Mouse (Mus musculus) cerebellum, adult 9-10 months (tissue): Measurements from ENCODE around the gene Meltf.
A peak's percentile ranks its signal among the peaks of the same experiment; 100 is the strongest.
"Not testable (repeated sequence)": the region's sequence is repeated elsewhere in the genome, so short reads cannot be mapped to it uniquely, and the experiment has no call there.

Experiments used
- DNase-seq: peaks from one replicate; pipeline ENCODE4 v3.0.0; 2022

The Meltf gene

GRCm38 (mm10) chr16:31935091-31935979, 56.7 kb downstream of the Meltf start:
- DNase-seq, result peak; percentile 50

DNA sequence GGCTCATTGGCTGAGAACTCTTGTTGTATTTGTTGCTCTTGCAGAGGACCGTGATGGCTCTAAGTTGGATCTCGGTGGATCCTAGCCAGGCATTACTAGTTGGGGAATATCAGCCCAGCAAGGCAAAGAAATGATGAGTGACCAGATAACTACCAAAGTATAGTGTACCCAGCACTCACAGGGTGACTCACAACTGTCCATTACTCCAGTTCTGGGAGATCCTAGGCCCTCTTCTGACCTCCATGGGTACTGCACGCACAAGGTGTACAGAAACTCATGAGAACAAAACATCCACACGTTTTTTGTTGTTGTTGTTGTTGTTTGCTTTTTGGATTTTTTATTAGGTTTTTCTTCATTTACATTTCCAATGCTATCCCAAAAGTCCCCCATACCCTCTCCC, 58.0 kb downstream of the Meltf start:
- DNase-seq, result peak; percentile 36

DNA sequence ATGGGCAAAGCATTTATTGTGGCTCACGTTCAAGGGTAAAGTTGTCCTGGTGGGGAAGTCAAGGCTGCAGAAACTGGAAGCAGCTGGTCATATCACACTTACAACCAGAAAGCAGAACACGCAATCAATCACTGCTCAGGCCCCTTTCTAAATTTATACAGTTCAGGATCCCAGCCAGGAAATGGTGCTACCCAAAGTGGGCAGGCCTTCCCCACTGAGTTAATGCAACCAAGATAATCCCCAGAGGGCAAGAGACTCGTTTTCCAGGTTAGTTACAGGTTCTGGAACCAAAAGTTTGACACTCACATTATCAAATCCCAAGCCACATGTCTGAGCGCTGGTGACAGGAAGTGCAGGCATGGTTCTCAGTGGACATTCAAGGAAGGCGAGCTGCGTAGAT, 60.2 kb downstream of the Meltf start:
- no peak for DNase-seq

DNA sequence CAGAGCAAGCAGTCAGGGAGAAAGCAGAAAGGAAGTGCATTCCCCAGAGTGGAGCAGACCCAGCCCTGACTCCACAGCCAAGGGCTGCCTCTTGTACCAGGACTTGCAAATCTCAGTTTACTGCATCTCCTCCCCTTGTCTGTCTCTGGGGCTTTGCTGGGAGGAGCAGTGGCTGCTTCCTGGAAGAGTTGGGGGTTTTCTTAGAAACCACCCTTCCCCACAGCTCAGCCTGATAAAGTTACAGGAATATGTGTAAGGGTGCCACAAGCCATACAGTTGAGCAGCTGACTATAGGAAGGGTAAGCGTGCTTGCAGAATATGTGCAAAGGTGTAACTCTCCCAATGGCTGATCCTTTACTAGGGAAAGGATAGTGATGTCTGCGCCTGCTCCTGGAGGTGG, 62.0 kb downstream of the Meltf start:
- DNase-seq, result no peak

- peak; percentile 77 for DNase-seq
Measured at GRCm38 (mm10) chr16:31943980-31944379, 65.4 kb downstream of the Meltf start.

DNA sequence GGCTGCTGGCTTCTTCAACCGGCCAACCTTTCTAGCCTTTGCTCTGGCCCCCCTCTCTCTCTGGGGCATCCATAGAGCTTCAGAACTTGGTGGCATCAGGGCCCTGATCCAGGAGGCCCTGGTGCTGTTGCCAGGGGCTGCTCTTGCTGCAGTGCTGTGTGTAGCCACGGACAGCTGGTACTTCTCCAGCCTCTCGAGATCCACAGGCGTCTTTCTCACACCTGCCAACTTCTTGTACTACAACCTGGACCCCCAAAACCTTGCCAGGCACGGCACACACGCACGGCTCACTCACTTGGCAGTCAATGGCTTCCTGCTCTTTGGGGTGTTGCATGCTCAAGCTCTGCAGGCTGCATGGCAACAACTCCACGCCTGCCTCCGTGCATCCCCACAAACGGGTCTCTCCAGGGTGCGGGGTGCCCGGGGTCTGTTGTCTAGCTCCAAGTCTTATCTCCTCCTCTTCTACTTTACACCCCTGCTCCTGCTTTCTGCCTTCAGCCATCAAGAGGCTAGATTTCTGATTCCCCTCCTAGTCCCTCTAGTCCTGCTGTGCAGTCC, 66.2 kb downstream of the Meltf start:
- DNase-seq, result peak; percentile 34

DNA sequence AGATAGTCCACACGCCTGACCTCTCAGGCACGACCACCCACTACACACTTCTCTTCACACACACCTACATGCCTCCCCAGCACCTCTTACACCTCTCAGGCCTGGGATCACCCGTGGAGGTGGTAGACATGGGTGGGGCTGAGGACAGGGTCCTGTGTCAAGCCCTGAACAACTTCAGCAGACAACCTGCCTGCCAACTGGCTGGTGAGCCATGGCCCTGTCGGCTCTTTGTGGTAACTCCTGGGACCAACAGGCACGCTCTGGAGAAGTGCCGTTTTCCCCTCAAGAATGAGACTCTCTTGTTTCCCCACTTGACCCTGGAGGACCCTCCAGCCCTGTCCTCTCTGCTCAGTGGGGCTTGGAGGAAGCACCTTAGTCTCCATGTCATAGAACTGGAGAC, 66.8 kb downstream of the Meltf start:
- peak; percentile 28 for DNase-seq

GRCm38 (mm10) chr16:31945986-31946385, 67.4 kb downstream of the Meltf start:
- not testable (repeated sequence) for DNase-seq

GRCm38 (mm10) chr16:31947333-31947732, 68.7 kb downstream of the Meltf start:
- DNase-seq, result no peak

GRCm38 (mm10) chr16:31947901-31948316, 69.3 kb downstream of the Meltf start:
- peak; percentile 60 for DNase-seq

- DNase-seq, result peak; percentile 91
Measured at GRCm38 (mm10) chr16:31948345-31948774, 69.8 kb downstream of the Meltf start, which contains the start of the genes 0610012G03Rik and Ncbp2. 0610012G03Rik (minus strand) TSS chr16:31948494. Ncbp2 (plus strand) TSS chr16:31948513.
